Mouse (Mus musculus): Measurements from ENCODE around the gene Cd83.

Cd83 gene

GRCm38 (mm10) chr13:43773965-43774566, 10.5 kb upstream of the Cd83 start:
- DNase-seq (ENCODE audit: extremely low read depth, insufficient read length, low spot score) = peak; percentile 39

- DNase-seq (ENCODE audit: extremely low read depth, insufficient read length, low spot score) = no peak
Measured at GRCm38 (mm10) chr13:43774605-43775426, 9.8 kb upstream of the Cd83 start.

GRCm38 (mm10) chr13:43775427-43775733, 9.2 kb upstream of the Cd83 start:
- DNase-seq (ENCODE audit: extremely low read depth, insufficient read length, low spot score) = no peak

GRCm38 (mm10) chr13:43777321-43778002, 7.1 kb upstream of the Cd83 start:
- no peak for DNase-seq (ENCODE audit: extremely low read depth, insufficient read length, low spot score)

- DNase-seq (ENCODE audit: extremely low read depth, insufficient read length, low spot score) = no peak
Measured at GRCm38 (mm10) chr13:43778021-43778649, 6.4 kb upstream of the Cd83 start.

- DNase-seq (ENCODE audit: extremely low read depth, insufficient read length, low spot score) = no peak
Measured at GRCm38 (mm10) chr13:43778971-43779370, 5.6 kb upstream of the Cd83 start.

- no peak for DNase-seq (ENCODE audit: extremely low read depth, insufficient read length, low spot score)
Measured at GRCm38 (mm10) chr13:43780071-43780470, 4.5 kb upstream of the Cd83 start.

- DNase-seq (ENCODE audit: extremely low read depth, insufficient read length, low spot score) = no peak
Measured at GRCm38 (mm10) chr13:43785712-43786072, 1.1 kb downstream of the Cd83 start.

- no peak for DNase-seq (ENCODE audit: extremely low read depth, insufficient read length, low spot score)
Measured at GRCm38 (mm10) chr13:43786171-43786795, 1.7 kb downstream of the Cd83 start.

- DNase-seq (ENCODE audit: extremely low read depth, insufficient read length, low spot score) = no peak
Measured at GRCm38 (mm10) chr13:43787262-43787661, 2.7 kb downstream of the Cd83 start.

- no peak for DNase-seq (ENCODE audit: extremely low read depth, insufficient read length, low spot score)
Measured at GRCm38 (mm10) chr13:43788071-43788470, 3.5 kb downstream of the Cd83 start.

- no peak for DNase-seq (ENCODE audit: extremely low read depth, insufficient read length, low spot score)
Measured at GRCm38 (mm10) chr13:43788983-43789645, 4.5 kb downstream of the Cd83 start.

GRCm38 (mm10) chr13:43790229-43791001, 5.8 kb downstream of the Cd83 start:
- no peak for DNase-seq (ENCODE audit: extremely low read depth, insufficient read length, low spot score)

- DNase-seq (ENCODE audit: extremely low read depth, insufficient read length, low spot score) = no peak
Measured at GRCm38 (mm10) chr13:43795334-43795733, 10.8 kb downstream of the Cd83 start.

- DNase-seq (ENCODE audit: extremely low read depth, insufficient read length, low spot score) = no peak
Measured at GRCm38 (mm10) chr13:43798655-43799054, 14.1 kb downstream of the Cd83 start.

- no peak for DNase-seq (ENCODE audit: extremely low read depth, insufficient read length, low spot score)
Measured at GRCm38 (mm10) chr13:43800136-43800535, 15.6 kb downstream of the Cd83 start.

GRCm38 (mm10) chr13:43801961-43802360, 17.4 kb downstream of the Cd83 start:
- no peak for DNase-seq (ENCODE audit: extremely low read depth, insufficient read length, low spot score)

- DNase-seq (ENCODE audit: extremely low read depth, insufficient read length, low spot score) = no peak
Measured at GRCm38 (mm10) chr13:43802361-43803137, 18.0 kb downstream of the Cd83 start.

- no peak for DNase-seq (ENCODE audit: extremely low read depth, insufficient read length, low spot score)
Measured at GRCm38 (mm10) chr13:43804648-43805047, 20.1 kb downstream of the Cd83 start.

Data from 3134 (cell line).